Mouse (Mus musculus) kidney, adult 2 months (tissue): Measurements from ENCODE around the gene Kmt2b. TPM values are rescaled to one million over a fixed set of nuclear protein-coding genes. Genes with fewer than 3 reads are reported as not detected.

Experiments used
- DNase-seq: peaks from one replicate; pipeline ENCODE4 v3.0.0; 2021
- H3K27ac ChIP-seq: fragments of 200-500 bp; 2 replicates; pipeline ENCODE4 v1.5.1; 2012; ENCODE audit warnings: low read depth, low read length, control low read depth, inconsistent platforms; ENCODE audit not compliant: insufficient read depth
- H3K27me3 ChIP-seq: fragments of 200-500 bp; replicated peaks from 2 replicates; pipeline ENCODE4 v1.6.1; 2012; ENCODE audit warnings: mild to moderate bottlenecking, moderate library complexity, low read length, inconsistent platforms; ENCODE audit not compliant: control insufficient read depth, insufficient read depth
- H3K36me3 ChIP-seq: fragments of 200-500 bp; 2 replicates; pipeline ENCODE4 v1.6.1; 2012; ENCODE audit warnings: mild to moderate bottlenecking, moderate library complexity, low read length, inconsistent platforms; ENCODE audit not compliant: control insufficient read depth, insufficient read depth
- H3K4me1 ChIP-seq: fragments of 200-500 bp; 2 replicates; pipeline ENCODE4 v1.6.1; 2011; ENCODE audit warnings: low read length; ENCODE audit not compliant: control insufficient read depth, insufficient read depth
- H3K4me3 ChIP-seq: fragments of 200-500 bp; 2 replicates; pipeline ENCODE4 v1.5.1; 2011; ENCODE audit warnings: mild to moderate bottlenecking, low read depth, low read length, control low read depth; ENCODE audit not compliant: insufficient read depth
- CTCF ChIP-seq: fragments of 200-500 bp; conservative IDR thresholded peaks from 2 replicates; pipeline ENCODE4 v1.5.1; 2011; ENCODE audit warnings: low read depth, mild to moderate bottlenecking, control low read depth, low read length, moderate library complexity, mixed read lengths; ENCODE audit not compliant: insufficient read depth, insufficient read length
- POLR2A ChIP-seq: fragments of 200-500 bp; IDR thresholded peaks from one replicate; pipeline ENCODE4 v1.6.1; 2011; ENCODE audit warnings: low read depth, low read length, control low read depth
- WGBS: fragments of 180-500 bp; shearing (Covaris S2); methylation state at CpG from one replicate; pipeline ENCODE4 v1.1.7; 2018; 5-methylcytosine and 5-hydroxymethylcytosine counted together
- polyA plus RNA-seq: library from polyadenylated mRNA; depleted of rRNA; stranded (reverse); fragments of >200 nt; gene quantifications from 2 replicates; pipeline ENCODE4 v1.2.3, GENCODE M21; 2012

The Kmt2b gene
- polyA plus RNA-seq, 1 experiment: 26.7 TPM

DNA sequence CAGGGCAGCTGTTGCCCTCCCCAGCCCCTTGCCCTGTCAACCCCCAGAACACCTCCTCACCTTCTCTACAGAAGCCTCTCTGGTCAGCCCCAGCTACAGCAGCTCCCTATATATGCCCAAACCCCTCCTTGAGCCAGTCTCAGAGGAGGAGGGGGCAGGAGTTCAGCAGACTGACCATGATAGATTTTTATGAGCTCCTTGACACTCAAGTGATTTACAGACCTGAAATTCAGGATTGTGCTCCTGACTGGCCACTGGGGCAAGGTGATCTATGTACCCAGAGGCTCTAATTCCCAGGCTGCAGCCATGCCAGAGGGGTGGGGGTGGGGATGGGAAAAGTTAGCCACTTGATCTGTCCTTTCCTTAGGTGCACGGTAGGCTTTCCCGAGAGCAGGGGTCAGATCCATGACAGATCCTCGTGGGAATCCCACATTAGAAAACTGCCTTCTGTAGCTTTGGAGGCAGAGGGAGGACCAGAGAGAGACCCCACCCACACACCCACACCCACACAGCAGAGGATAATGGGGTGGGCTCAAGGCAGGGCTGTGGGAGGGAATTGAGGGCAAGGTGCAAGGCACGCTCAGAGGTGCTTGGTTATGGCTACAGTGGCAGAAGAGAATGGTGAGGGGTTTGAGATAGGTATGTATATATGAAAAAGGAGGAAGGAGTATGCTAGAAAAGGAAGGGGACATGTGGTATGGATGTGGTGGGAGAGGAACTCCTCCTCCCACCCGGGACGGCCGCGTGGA is 24.3 kb upstream of the Kmt2b start, which contains the start of gene Upk1a:
Gene Upk1a (minus strand): TSS at position 194 of the 749 bp plus-strand sequence.
- H3K36me3 ChIP-seq: no peaks in the 10 kb centered on the region; the same call in 1 of the 2 replicates
- no peak within 1 kb of the TSS for H3K4me3 ChIP-seq
- no peak within 1 kb of the TSS for H3K27ac ChIP-seq
- WGBS: 25% methylated on average over 8 of the region's 8 CpGs
- H3K4me1 ChIP-seq: no peaks in the 10 kb centered on the region; the same call in 1 of the 2 replicates
- no peak for DNase-seq
- TF ChIP-seq POLR2A (no peak), CTCF (no peak)
- H3K27me3 ChIP-seq: no peaks in the 10 kb centered on the region

DNA sequence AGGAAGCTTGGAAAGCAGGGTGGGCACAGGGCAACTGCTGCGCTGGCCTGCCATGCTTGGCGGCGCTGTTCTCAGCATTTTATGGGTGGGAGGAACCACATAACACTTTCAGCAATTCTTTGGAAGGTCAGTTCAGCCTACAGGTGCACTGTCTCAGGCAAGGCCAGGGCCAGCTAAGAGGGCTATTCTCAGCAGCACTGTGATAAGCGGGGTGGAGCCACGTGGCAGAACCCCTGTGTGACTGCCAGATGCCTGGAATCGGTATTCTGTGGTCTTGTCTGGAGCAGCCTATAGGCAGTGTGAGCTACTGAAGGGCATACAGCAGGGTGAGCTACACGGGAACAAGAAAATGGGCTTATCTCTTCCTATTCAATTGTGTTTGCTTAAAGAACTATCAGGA is 21.5 kb upstream of the Kmt2b start:
- DNase-seq: no peak
- Histone ChIP-seq H3K4me1 (no peaks in the 10 kb centered on the region; the same call in 1 of the 2 replicates), H3K4me3 (no peak overlapping the region), H3K27me3 (no peaks in the 10 kb centered on the region), H3K27ac (no peak overlapping the region), H3K36me3 (no peaks in the 10 kb centered on the region)
- WGBS: 53% methylated on average over 7 of the region's 7 CpGs
- TF ChIP-seq POLR2A (no peak), CTCF (no peak)

DNA sequence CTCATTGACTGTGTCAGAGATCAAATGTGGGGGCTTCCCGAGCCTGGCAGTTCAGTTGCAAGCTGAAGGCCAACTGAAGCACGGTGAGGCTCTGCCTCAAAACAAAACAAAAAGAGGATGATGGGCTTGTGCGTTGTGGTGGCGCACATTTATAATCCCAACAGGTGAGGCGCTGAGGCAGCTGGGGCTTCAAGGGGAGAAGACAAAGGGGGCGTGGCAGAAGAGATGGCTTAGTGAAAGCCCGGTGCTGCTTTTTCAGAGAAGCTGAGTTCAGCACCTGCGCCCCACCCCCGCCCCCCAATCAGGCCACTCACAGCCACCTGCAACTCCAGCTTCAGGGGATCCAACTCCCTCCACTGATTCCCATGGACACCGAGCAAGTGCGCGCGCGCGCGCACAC is 19.9 kb upstream of the Kmt2b start:
- Histone ChIP-seq H3K4me3 (no peak overlapping the region), H3K4me1 (peaks cover 1% of the 10 kb centered on the region), H3K36me3 (no peaks in the 10 kb centered on the region), H3K27ac (no peak overlapping the region), H3K27me3 (no peaks in the 10 kb centered on the region)
- no peak for DNase-seq
- TF ChIP-seq POLR2A: no peak
- TF ChIP-seq CTCF: no peak
- 52% methylated on average over 16 of the region's 16 CpGs for WGBS

DNA sequence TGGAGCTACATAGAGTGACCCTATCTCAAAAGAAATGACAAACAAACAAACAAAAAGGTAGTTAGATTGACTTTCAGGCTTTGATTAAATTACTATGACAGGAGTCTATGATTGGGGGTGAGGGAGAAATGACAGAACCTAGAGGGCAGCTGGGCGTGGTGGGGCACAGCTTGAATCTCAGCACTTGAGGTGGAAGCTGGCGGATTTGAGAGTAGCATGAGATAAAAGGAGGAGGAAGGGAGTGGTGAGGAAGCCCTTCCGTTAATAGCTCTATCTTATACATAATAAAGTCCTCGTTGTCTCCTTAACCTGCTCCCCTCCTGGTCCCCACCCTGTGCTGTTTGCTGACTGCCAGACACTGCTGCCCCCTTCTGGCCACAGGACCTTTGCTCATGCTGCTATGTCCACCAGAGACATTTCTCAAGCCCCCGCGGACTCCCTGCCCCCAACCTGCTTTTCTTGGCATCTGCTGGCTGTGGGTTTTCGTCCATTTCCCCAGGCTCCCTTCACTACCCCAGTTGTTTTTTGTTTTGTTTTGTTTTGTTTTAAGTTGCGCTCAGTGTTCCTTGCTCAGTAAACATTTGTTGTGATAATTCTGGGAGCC is 19.3 kb upstream of the Kmt2b start:
- TF ChIP-seq CTCF (peak; percentile 76), POLR2A (no peak)
- WGBS: 29% methylated on average over 8 of the region's 8 CpGs
- Histone ChIP-seq H3K27ac (no peak overlapping the region), H3K4me3 (no peak overlapping the region), H3K4me1 (peaks cover 8% of the 10 kb centered on the region), H3K27me3 (no peaks in the 10 kb centered on the region), H3K36me3 (no peaks in the 10 kb centered on the region)
- peak; percentile 61 for DNase-seq

DNA sequence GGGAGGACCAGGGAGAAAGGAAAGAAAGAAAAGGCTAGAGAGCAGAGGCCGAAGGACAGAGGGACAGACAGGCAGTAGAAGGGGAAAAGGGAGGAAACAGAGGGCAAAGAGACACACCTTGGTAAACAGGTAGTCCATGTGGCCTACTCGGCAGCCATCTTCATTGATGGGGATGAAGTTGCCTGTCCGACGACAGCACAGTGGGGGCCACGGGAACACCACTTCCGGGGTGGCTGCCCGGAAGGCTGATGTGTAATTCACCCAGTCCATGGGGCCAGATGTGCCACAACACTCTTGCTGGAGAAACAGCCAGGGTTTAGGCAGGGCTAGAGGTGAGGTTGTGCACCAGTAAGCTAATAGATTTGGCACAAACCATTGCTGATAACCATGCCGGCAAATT is 16.4 kb upstream of the Kmt2b start:
- Histone ChIP-seq H3K4me3 (no peak overlapping the region), H3K4me1 (peaks cover 8% of the 10 kb centered on the region), H3K27ac (no peak overlapping the region), H3K27me3 (no peaks in the 10 kb centered on the region), H3K36me3 (no peaks in the 10 kb centered on the region)
- 87% methylated on average over 8 of the region's 8 CpGs for WGBS
- no peak for DNase-seq
- TF ChIP-seq POLR2A (no peak), CTCF (no peak)

DNA sequence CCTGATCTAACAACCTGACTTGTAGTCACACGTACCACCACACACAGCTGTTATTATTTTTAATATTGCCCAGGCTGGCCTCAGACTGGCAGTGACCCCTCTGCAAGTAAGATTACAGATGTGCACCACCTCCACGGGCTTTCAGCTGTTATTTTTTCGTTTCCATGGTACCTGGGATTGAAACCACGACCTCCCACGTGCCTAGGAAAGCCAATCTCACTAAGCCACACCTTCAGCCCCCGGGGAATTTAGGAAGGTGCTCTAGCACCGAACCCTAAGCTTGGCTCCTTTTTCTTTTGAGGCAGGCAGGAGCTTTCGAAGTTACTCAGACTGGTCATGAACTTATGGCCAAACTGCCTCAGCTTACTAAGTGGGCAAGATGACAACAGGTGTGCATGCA is 15.9 kb upstream of the Kmt2b start:
- Histone ChIP-seq H3K36me3 (no peaks in the 10 kb centered on the region), H3K4me1 (peaks cover 8% of the 10 kb centered on the region), H3K27me3 (no peaks in the 10 kb centered on the region), H3K27ac (no peak overlapping the region), H3K4me3 (no peak overlapping the region)
- TF ChIP-seq POLR2A (no peak), CTCF (no peak)
- no peak for DNase-seq
- WGBS: 41% methylated on average over 8 of the region's 8 CpGs

DNA sequence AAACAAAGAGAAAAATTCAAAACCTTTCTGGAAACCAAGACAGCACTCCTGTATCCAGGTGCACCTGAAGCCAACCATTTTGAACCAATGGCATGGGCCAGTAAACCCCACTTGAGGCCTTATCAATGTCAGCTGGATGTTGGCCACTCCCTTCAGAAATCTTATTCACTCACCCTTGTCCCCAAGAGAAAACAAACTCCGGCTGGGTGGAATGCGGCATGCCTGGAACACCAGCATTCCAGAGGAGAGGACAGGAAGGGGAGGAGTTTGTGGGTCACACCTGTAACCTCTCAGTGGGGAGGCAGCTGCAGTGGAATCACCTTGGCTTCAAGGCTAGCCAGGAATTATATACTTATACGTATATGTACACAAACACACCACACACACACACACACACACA is 14.1 kb upstream of the Kmt2b start:
- Histone ChIP-seq H3K36me3 (no peaks in the 10 kb centered on the region), H3K27ac (peak overlapping the region; percentile 83), H3K4me1 (peaks cover 8% of the 10 kb centered on the region), H3K27me3 (no peaks in the 10 kb centered on the region; the same call in 1 of the 2 replicates), H3K4me3 (no peak overlapping the region)
- peak; percentile 82 for DNase-seq
- WGBS: 6% methylated on average over 3 of the region's 3 CpGs
- no peak for TF ChIP-seq CTCF
- TF ChIP-seq POLR2A: no peak
